Mouse (Mus musculus) liver, embryonic 11.5 days (tissue): ENCODE measurements around the gene Hoxc11. TPM values are rescaled to one million over a fixed set of nuclear protein-coding genes. Genes with fewer than 3 reads are reported as not detected.

Experiments
- microRNA-seq: library from miRNA; unstranded; fragments of <30 nt; microRNA quantifications from one replicate; pipeline ENCODE4, GENCODE M21; 2017; ENCODE audit warnings: borderline number of aligned reads
- polyA plus RNA-seq: library from polyadenylated mRNA; unstranded; fragments of >200 nt; fragmentation: Nextera tagmentation; extraction: Ambion mirVana; gene quantifications from 2 replicates; pipeline ENCODE4 v1.2.1, GENCODE M21; 2014

Hoxc11 gene
- polyA plus RNA-seq, 1 experiment from 2014 or later, result not detected

Small RNA genes within 50 kb of the gene (microRNA-seq; reads per million reads assigned to microRNA genes)
- gene Mir196a-2, result 86.9 reads per million, percentile 47 among the genes with 10 or more reads in this experiment

Other genes starting within 250 kb of the Hoxc11 start
- 15.0 and 16.2 TPM in 2 replicates for gene Calcoco1, start 232.2 kb upstream of the Hoxc11 start, polyA plus RNA-seq
- not detected in 2 replicates for gene Hoxc13, start 33.3 kb upstream of the Hoxc11 start, polyA plus RNA-seq
- not detected in 2 replicates for gene Hoxc12, start 17.7 kb upstream of the Hoxc11 start, polyA plus RNA-seq
- gene Hoxc10, start 12.4 kb downstream of the Hoxc11 start, polyA plus RNA-seq, result 0.18 and 0.43 TPM in 2 replicates
- 4.1 and 5.3 TPM in 2 replicates for gene Hoxc5, start 13.0 kb downstream of the Hoxc11 start, polyA plus RNA-seq
- gene Hoxc9, start 22.0 kb downstream of the Hoxc11 start, polyA plus RNA-seq, result 0.22 and 0.49 TPM in 2 replicates
- 1.3 and 1.9 TPM in 2 replicates for gene Hoxc8, start 36.2 kb downstream of the Hoxc11 start, polyA plus RNA-seq
- gene Hoxc6, start 43.8 kb downstream of the Hoxc11 start, polyA plus RNA-seq, result 1.3 and 1.5 TPM in 2 replicates
- 5.9 and 6.2 TPM in 2 replicates for gene Hoxc4, start 64.5 kb downstream of the Hoxc11 start, polyA plus RNA-seq
- gene Smug1, start 212.7 kb downstream of the Hoxc11 start, polyA plus RNA-seq, result 12.8 and 13.3 TPM in 2 replicates